Mouse (Mus musculus): ENCODE measurements at regions not wholly inside any gene's neighbourhood (a gene's known extent, or its start where the extent isn't known, plus 50 kb on each side); places are given as distances from the start of the nearest gene placed in this dataset.

DNA sequence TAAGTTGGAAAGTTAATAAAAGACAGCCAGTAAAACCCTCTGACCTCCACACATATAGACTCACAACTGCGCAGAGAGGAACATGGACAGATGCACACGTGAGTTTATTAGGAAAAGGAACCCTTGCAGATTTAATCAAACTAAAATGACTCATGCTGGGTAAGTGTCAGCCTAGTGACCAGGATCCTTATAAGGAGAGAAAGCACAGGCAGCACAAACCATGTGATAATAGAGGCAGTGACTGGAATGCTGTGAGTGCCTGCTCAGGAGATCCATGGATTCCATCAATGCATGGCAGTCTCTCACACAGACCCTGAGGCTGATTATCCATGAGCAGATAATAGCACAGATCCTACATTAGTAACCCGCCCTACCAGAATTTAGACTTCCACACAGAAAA is 162.2 kb upstream of the Mbnl1 start:
- no peak for DNase-seq (ENCODE audit: low spot score in 2 of 2)

- DNase-seq (ENCODE audit: low spot score in 2 of 2) = no peak
Observed at GRCm38 (mm10) chr3:60311178-60311577, 161.5 kb upstream of the Mbnl1 start.

- DNase-seq (ENCODE audit: low spot score in 2 of 2) = no peak
Observed at GRCm38 (mm10) chr3:60320213-60320936, 152.3 kb upstream of the Mbnl1 start.

GRCm38 (mm10) chr3:60323514-60323913 is 149.1 kb upstream of the Mbnl1 start:
- no peak for DNase-seq (ENCODE audit: low spot score in 2 of 2)

DNA sequence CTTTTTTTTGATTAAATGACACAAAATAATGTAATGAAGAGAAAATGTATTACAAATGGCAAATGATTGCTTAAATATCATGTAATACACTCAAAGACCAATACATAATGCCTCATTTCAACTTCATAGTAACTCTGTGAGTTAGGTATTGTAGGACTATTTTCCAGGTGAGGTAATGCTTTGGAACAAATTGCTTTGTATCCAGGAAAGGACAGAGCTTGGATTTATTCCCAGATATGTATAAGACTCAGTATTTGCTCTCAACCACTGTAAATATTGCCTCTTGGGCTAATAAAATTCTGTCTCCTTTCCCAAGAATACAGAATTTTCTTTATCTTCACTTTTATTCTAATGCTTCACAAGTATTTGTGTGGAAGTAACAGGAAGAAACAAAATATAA is 148.2 kb upstream of the Mbnl1 start:
- no peak for DNase-seq (ENCODE audit: low spot score in 2 of 2)

- DNase-seq (ENCODE audit: low spot score in 2 of 2) = no peak
Observed at GRCm38 (mm10) chr3:60324969-60325368, 147.7 kb upstream of the Mbnl1 start.

GRCm38 (mm10) chr3:60332460-60332859 is 140.2 kb upstream of the Mbnl1 start:
- no peak for DNase-seq (ENCODE audit: low spot score in 2 of 2)

- no peak for DNase-seq (ENCODE audit: low spot score in 2 of 2)
Observed at GRCm38 (mm10) chr3:60333669-60334068, 139.0 kb upstream of the Mbnl1 start.

DNA sequence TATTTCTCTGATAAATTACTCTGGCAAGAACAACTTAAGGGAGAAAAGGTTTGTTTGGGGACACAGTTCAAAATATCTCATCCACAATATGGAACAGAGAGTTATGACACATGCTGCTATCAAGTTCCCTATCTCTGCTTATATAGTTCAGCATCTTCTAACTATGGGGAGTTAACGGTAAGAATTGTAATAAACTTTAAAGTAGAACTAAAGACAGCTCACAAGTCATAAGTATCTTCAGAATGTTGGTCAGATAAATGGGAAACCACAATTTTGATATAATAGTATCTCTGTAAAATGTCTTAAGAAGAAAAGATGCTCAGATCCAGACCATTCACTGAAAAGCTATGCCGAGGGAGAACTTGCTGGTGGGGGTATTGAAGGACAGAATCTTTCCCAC is 138.5 kb upstream of the Mbnl1 start:
- DNase-seq (ENCODE audit: low spot score in 2 of 2) = no peak

GRCm38 (mm10) chr3:60346390-60346789 is 126.2 kb upstream of the Mbnl1 start:
- no peak for DNase-seq (ENCODE audit: low spot score in 2 of 2)

DNA sequence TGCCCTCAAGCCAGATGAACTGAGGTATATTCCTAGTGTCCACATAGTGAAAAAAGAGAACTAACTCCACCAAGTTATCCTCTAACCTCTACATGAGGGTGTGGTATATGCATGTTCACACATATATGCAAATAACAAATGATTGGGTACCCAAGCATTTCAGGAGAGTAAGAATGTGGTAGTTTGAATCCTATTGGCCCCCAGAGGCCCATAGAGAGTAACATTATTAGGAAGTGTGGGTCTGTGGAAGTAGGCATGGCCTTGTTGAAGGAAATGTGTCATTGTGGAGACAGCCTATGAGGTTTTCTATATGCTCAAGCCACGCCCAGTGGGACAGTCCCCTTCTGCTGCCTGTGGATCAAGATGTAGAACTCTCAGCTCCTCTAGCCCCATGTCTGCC is 125.6 kb upstream of the Mbnl1 start:
- no peak for DNase-seq (ENCODE audit: low spot score in 2 of 2)

DNA sequence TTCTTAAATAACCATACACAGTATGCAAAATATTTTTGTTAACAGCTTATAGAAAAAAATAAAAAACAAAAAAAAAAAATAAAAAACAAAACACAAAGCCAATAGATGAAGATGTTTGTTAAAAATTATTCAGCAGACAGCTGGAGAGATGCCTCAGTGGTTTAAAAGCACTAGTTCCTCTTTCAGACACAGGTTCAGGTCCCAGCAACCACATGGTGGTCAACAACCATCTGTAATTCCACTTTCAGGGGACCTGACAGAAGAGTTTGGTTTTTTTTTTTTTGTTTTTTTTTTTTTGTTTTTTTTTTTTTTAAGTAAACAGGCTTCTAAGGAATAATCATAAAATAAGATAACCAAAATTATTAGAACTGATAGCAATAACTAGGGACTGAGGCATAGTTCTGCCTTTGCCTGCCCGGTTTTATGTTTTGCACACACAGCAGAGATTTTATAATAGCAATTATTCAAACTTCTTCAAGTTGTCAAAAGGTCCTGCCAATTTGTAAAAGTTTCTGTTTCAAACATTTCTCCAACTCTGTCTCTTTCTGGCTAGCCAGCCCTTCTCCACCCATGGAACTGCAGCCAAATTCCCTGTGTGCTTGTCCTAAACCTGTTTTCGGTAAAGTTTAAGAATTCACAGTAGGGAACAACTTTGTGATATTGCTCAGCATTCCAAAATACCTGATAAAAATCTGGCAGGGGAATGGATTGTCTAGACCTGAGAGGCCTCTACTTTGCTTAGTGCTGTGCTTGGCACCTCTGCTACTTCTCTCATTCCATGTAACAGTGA is 101.3 kb upstream of the Mbnl1 start:
- DNase-seq (ENCODE audit: low spot score in 2 of 2) = peak in 1 of 2 experiments; percentile 13

GRCm38 (mm10) chr3:60373662-60374061 is 99.0 kb upstream of the Mbnl1 start:
- no peak for DNase-seq (ENCODE audit: low spot score in 2 of 2)

GRCm38 (mm10) chr3:60388593-60388992 is 84.0 kb upstream of the Mbnl1 start:
- no peak for DNase-seq (ENCODE audit: low spot score in 2 of 2)

DNA sequence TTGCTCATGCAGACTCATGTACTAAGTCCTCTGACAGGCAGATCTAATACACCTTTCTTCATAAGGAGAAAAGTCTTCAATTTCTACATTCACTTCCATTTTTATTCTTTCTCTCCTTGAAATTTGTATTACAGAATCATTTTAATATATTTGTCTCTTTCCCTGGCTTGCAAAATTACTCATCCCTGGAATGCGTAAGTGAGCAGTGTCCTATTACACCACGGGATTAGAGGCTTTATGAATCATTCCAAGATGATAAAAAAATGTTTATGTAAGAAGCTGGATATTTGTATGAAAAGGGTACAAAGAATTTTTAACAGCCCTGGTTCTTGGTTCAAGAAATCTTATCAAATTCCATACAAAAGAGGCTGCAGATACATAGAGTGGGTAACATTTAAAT is 83.6 kb upstream of the Mbnl1 start:
- DNase-seq (ENCODE audit: low spot score in 2 of 2) = no peak

GRCm38 (mm10) chr3:60395299-60395698 is 77.3 kb upstream of the Mbnl1 start:
- DNase-seq (ENCODE audit: low spot score in 2 of 2) = no peak

GRCm38 (mm10) chr3:60396971-60397370 is 75.7 kb upstream of the Mbnl1 start:
- DNase-seq (ENCODE audit: low spot score in 2 of 2) = no peak

DNA sequence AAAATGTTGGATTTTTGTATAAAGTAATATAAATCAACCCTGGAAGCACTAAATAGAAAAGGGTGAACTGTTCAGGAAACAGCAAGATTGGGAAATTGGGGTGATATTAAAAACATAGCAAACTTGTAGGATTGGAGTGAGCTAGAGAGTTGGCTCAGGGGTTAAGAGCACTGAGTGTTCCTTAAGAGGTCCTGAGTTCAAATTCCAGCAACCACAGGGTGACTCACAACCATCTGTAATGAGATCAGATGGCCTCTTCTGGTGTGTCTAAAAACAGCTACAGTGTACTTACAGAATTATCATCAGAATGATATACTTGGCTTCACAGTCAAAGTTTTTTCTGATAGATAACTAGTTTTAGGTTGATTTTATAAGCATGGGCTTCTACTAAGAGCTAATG is 73.8 kb upstream of the Mbnl1 start:
- no peak for DNase-seq (ENCODE audit: low spot score in 2 of 2)

- no peak for DNase-seq (ENCODE audit: low spot score in 2 of 2)
Observed at GRCm38 (mm10) chr3:60402251-60402830, 70.3 kb upstream of the Mbnl1 start.

DNA sequence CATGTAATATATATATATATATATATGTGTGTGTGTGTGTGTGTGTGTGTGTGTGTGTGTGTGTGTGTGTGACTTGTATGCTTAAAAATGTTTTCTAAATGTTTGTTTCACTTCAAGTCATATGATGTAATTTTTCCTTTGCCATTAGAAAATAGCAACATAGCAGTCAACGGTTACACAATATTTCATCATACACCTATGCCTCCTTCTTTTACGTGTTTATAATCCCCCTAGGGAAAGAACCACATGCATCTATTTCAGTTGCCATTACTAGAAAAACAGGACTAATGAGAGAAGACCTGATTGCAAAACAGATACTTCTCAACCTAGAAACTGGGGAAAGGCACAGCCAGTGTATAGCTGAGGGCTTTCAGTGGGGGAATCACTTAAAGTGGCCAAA is 65.2 kb upstream of the Mbnl1 start:
- no peak for DNase-seq (ENCODE audit: low spot score in 2 of 2)

DNA sequence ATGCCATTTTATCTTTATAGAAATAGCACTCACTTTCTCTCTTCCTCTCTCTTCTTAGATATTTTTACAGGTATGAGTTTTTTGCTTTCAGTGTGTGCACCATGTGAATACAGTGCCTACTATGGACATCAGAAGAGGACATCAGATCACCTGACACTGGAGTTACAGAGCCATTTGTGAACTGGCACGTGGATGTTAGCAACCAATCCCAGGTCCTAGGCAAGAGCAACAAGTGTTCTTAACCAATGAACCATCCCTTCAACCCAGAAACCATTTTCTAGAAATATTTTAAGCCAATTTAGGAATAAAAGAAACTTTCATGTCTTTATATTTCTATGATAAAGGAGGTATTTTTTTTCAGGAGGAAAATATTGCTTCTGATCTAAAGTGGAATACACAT is 64.7 kb upstream of the Mbnl1 start:
- DNase-seq (ENCODE audit: low spot score in 2 of 2) = no peak

GRCm38 (mm10) chr3:60408553-60409282 is 63.9 kb upstream of the Mbnl1 start:
- DNase-seq (ENCODE audit: low spot score in 2 of 2) = peak; percentile 38 to 55

Measured in gastrocnemius, adult 8-10 months (tissue).